Mouse (Mus musculus) granulocyte monocyte progenitor cell, adult 5-6 weeks (primary cell): ENCODE measurements around the gene Pbx1. TPM values are rescaled to one million over a fixed set of nuclear protein-coding genes. Genes with fewer than 3 reads are reported as not detected.

Experiments used
- ATAC-seq: replicated peaks from 2 replicates; pipeline ENCODE4 v1.8.0; 2016; ENCODE audit warnings: mild to moderate bottlenecking, moderate TSS enrichment, inconsistent platforms; ENCODE audit not compliant: poor library complexity, severe bottlenecking
- total RNA-seq, 2 experiments: library from RNA; stranded (forward) in 1 of 2; stranded (reverse) in 1 of 2; fragments of 200-712, 200-1000 nt in 1 of 2; fragments of >200 nt in 1 of 2; fragmentation: Nextera tagmentation in 1 of 2; gene quantifications; 2 replicates each; pipeline ENCODE4 v1.2.3; 2014 to 2017

The Pbx1 gene
- total RNA-seq, 2 experiments from 2014 or later, result 4.1 to 8.2 TPM

GRCm38 (mm10) chr1:168312710-168313447, 119.2 kb downstream of the Pbx1 start:
- no peak for ATAC-seq

GRCm38 (mm10) chr1:168309101-168309521, 123.0 kb downstream of the Pbx1 start:
- ATAC-seq, result no peak

- no peak for ATAC-seq
These were observed 124.5 kb downstream of the Pbx1 start for GRCm38 (mm10) chr1:168307275-168308182.

GRCm38 (mm10) chr1:168300505-168300904, 131.6 kb downstream of the Pbx1 start:
- ATAC-seq, result no peak

GRCm38 (mm10) chr1:168299928-168300365, 132.1 kb downstream of the Pbx1 start:
- no peak for ATAC-seq

GRCm38 (mm10) chr1:168299181-168299580, 132.9 kb downstream of the Pbx1 start:
- ATAC-seq, result no peak

- no peak for ATAC-seq
These were observed 135.8 kb downstream of the Pbx1 start for GRCm38 (mm10) chr1:168296290-168296689.

- no peak for ATAC-seq
These were observed 136.3 kb downstream of the Pbx1 start for GRCm38 (mm10) chr1:168295782-168296181.

- ATAC-seq, result no peak
These were observed 138.4 kb downstream of the Pbx1 start for GRCm38 (mm10) chr1:168293673-168294072.

GRCm38 (mm10) chr1:168292106-168292505, 140.0 kb downstream of the Pbx1 start:
- no peak for ATAC-seq

GRCm38 (mm10) chr1:168291643-168292040, 140.4 kb downstream of the Pbx1 start:
- no peak for ATAC-seq

- 0 out of 2 replicates have a peak, but pooled peaks have one; percentile 16 for ATAC-seq
These were observed 140.9 kb downstream of the Pbx1 start for GRCm38 (mm10) chr1:168291001-168291642.

- no peak for ATAC-seq
These were observed 141.7 kb downstream of the Pbx1 start for GRCm38 (mm10) chr1:168290236-168290985.

GRCm38 (mm10) chr1:168288891-168289545, 143.1 kb downstream of the Pbx1 start:
- ATAC-seq, result no peak

- ATAC-seq, result peak; percentile 22; the same call in 1 of the 2 replicates
These were observed 144.1 kb downstream of the Pbx1 start for GRCm38 (mm10) chr1:168287843-168288591.

GRCm38 (mm10) chr1:168286862-168287650, 145.0 kb downstream of the Pbx1 start:
- ATAC-seq, result no peak

GRCm38 (mm10) chr1:168284566-168285141, 147.4 kb downstream of the Pbx1 start:
- no peak for ATAC-seq
